Comparison of ENCODE assay signal across 30 mouse cellular contexts in the genomic region with DNA sequence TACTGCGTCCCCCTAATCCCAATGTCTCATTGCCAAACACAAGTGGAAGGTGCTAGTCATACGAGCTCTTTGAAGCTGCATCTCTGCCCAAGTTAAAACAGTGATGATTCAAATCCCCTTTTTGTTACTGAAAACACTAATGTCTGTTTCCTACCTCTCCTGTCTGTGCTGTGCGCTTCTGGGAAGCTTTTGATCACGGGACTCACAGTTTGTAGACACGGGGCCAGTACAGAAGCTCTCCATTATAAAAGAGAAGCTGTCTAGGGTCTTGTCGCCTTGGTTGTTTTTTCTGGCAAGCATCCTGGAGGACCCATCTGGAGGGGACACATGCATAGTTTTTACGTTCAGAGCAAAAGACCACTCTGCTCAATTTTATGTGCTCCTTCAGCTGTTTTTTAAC. TPM values are rescaled to one million over a fixed set of nuclear protein-coding genes. Genes with fewer than 3 reads are reported as not detected.
DNase-seq lines count a peak whose midpoint lies in the region; ATAC-seq and TF ChIP-seq lines count a peak whose summit lies in the region.
"Had no signal": no experiment of that assay in that cellular context is flagged by ENCODE, and none has a peak within 500 bp of the region (broad histone marks: within the 10 kb centered on the region; RNA-seq: fewer than 3 reads in every experiment).

No protein-coding gene starts in this region.

- ATAC-seq in midbrain, embryonic 11.5 days (ENCODE audit: low FRiP score), result no peak
- no peak for ATAC-seq in midbrain, embryonic 13.5 days
- ATAC-seq in forebrain, embryonic 14.5 days, result no peak
- ATAC-seq: activated CD4-positive, CD25-positive, alpha-beta regulatory T cell, adult 4 months; forebrain, embryonic 15.5 days; forebrain, postnatal 0 days had no signal

- peak; percentile 76 for DNase-seq in midbrain, embryonic 11.5 days (ENCODE audit: low spot score, missing footprints)
- DNase-seq in CH12.LX (ENCODE audit: extremely low read depth) (no peak), ES-CJ7 (ENCODE audit: low read depth, low spot score) (peak; percentile 53), adipocyte (ENCODE audit: low spot score) (no peak)
- no peak for DNase-seq in forebrain, embryonic 14.5 days (ENCODE audit: low spot score)
- DNase-seq: adrenal gland, adult 2 months; adrenal gland, postnatal 10 days; adrenal gland, postnatal 25 days; cerebellum, adult 11 months; cerebellum, adult 18-20 months; cerebellum, adult 8-10 months; cerebellum, adult 9-11 months; cerebellum, postnatal 14 days; cerebellum, postnatal 36 days; embryo, embryonic 11 days; forebrain, postnatal 0 days had no signal

- H3K79me2 ChIP-seq in CH12.LX (replicated peaks; ENCODE audit: control insufficient read depth, extremely low read depth, insufficient read depth, poor library complexity, severe bottlenecking), result no peaks in the 10 kb centered on the region

- TF ChIP-seq CTCF in CH12.LX (conservative IDR thresholded peaks at IDR 0.05 in 1 of 2, IDR thresholded peaks at IDR 0.05 in 1 of 2; ENCODE audit: low read depth in 2 of 2, low read length in 2 of 2), result no peak

- H3K36me3 ChIP-seq in midbrain, embryonic 11.5 days (ENCODE audit: control insufficient read depth, insufficient read depth, low read length), result no peaks in the 10 kb centered on the region
- no peaks in the 10 kb centered on the region for H3K36me3 ChIP-seq in midbrain, embryonic 13.5 days
- no peaks in the 10 kb centered on the region for H3K36me3 ChIP-seq in CH12.LX (replicated peaks in 1 of 2; ENCODE audit: control insufficient read depth in 1 of 2, insufficient read depth in 1 of 2, low read length in 1 of 2)
- H3K36me3 ChIP-seq in forebrain, embryonic 14.5 days (ENCODE audit: control insufficient read depth, insufficient read depth, low read length), result no peaks in the 10 kb centered on the region
- H3K36me3 ChIP-seq: embryonic facial prominence, embryonic 13.5 days; embryonic facial prominence, embryonic 15.5 days; forebrain, embryonic 10.5 days; forebrain, embryonic 12.5 days; forebrain, embryonic 15.5 days had no signal

- H3K27me3 ChIP-seq in midbrain, embryonic 11.5 days (ENCODE audit: control insufficient read depth, insufficient read depth, low read length), result no peaks in the 10 kb centered on the region
- H3K27me3 ChIP-seq in midbrain, embryonic 13.5 days, result no peaks in the 10 kb centered on the region
- no peaks in the 10 kb centered on the region for H3K27me3 ChIP-seq in CH12.LX (replicated peaks)
- H3K27me3 ChIP-seq in forebrain, embryonic 14.5 days (replicated peaks; ENCODE audit: control insufficient read depth, insufficient read depth, low read length), result no peaks in the 10 kb centered on the region
- H3K27me3 ChIP-seq: embryonic facial prominence, embryonic 13.5 days; embryonic facial prominence, embryonic 15.5 days; forebrain, embryonic 12.5 days; forebrain, embryonic 15.5 days had no signal

- no peak overlapping the region for H3K9ac ChIP-seq in midbrain, embryonic 11.5 days (ENCODE audit: low read length)
- H3K9ac ChIP-seq in midbrain, embryonic 13.5 days (replicated peaks), result no peak overlapping the region
- H3K9ac ChIP-seq in CH12.LX (ENCODE audit: insufficient read depth, low read depth), result no peak overlapping the region
- no peak overlapping the region for H3K9ac ChIP-seq in forebrain, embryonic 14.5 days (ENCODE audit: low read length)
- H3K9ac ChIP-seq: embryonic facial prominence, embryonic 13.5 days; embryonic facial prominence, embryonic 15.5 days; forebrain, embryonic 12.5 days; forebrain, embryonic 15.5 days; forebrain, postnatal 0 days had no signal

- H3K4me3 ChIP-seq in midbrain, embryonic 11.5 days (ENCODE audit: low read depth, low read length), result no peak overlapping the region
- no peak overlapping the region for H3K4me3 ChIP-seq in midbrain, embryonic 13.5 days (replicated peaks)
- H3K4me3 ChIP-seq in CH12.LX (replicated peaks in 1 of 3; ENCODE audit: low read depth in 2 of 3, low read length in 2 of 3, poor library complexity in 1 of 3), result no peak overlapping the region
- no peak overlapping the region for H3K4me3 ChIP-seq in forebrain, embryonic 14.5 days (ENCODE audit: low read depth, low read length)
- H3K4me3 ChIP-seq: embryonic facial prominence, embryonic 13.5 days; embryonic facial prominence, embryonic 15.5 days; erythroblast, embryonic 14.5 days; forebrain, embryonic 10.5 days; forebrain, embryonic 12.5 days; forebrain, embryonic 15.5 days had no signal

- TF ChIP-seq POLR2A in CH12.LX (IDR thresholded peaks at IDR 0.05; ENCODE audit: low read depth, low read length), result peak; percentile 44; the same call in 1 of the 2 replicates

- in situ Hi-C loops in CH12.LX (cut with MboI; ENCODE audit: low pct_ligation_motif_present, low pct_unique_long_range_greater_than_20kb, low sequenced_read_pairs), result no loop called here

- no peak for TF ChIP-seq RAD21 in CH12.LX (IDR thresholded peaks at IDR 0.05; ENCODE audit: low read depth, low read length)

- no peaks in the 10 kb centered on the region for H3K9me3 ChIP-seq in midbrain, embryonic 11.5 days (ENCODE audit: control insufficient read depth, low read length)
- no peaks in the 10 kb centered on the region for H3K9me3 ChIP-seq in midbrain, embryonic 13.5 days
- no peaks in the 10 kb centered on the region for H3K9me3 ChIP-seq in CH12.LX (replicated peaks; ENCODE audit: low read length)
- H3K9me3 ChIP-seq in forebrain, embryonic 14.5 days (replicated peaks; ENCODE audit: control insufficient read depth, low read length), result no peaks in the 10 kb centered on the region
- H3K9me3 ChIP-seq: embryonic facial prominence, embryonic 13.5 days; embryonic facial prominence, embryonic 15.5 days; forebrain, embryonic 10.5 days; forebrain, embryonic 12.5 days; forebrain, embryonic 15.5 days had no signal

- no peaks in the 10 kb centered on the region for H3K4me1 ChIP-seq in midbrain, embryonic 11.5 days (ENCODE audit: control insufficient read depth, insufficient read depth, low read length)
- H3K4me1 ChIP-seq in midbrain, embryonic 13.5 days (replicated peaks), result no peaks in the 10 kb centered on the region
- H3K4me1 ChIP-seq in CH12.LX (ENCODE audit: control insufficient read depth in 1 of 2, insufficient read depth in 2 of 2), result 0 out of 4 replicates have a peak, but pooled peaks cover 0 to 2% of the 10 kb centered on the region in 2 experiments
- no peaks in the 10 kb centered on the region for H3K4me1 ChIP-seq in forebrain, embryonic 14.5 days (ENCODE audit: control insufficient read depth, insufficient read depth, low read length)
- H3K4me1 ChIP-seq: embryonic facial prominence, embryonic 13.5 days; embryonic facial prominence, embryonic 15.5 days; forebrain, embryonic 10.5 days; forebrain, embryonic 12.5 days; forebrain, embryonic 15.5 days had no signal

- TF ChIP-seq EP300 in CH12.LX (IDR thresholded peaks at IDR 0.05; ENCODE audit: low read length), result no peak

- WGBS in midbrain, embryonic 11.5 days, result 84% methylated on average over 7 of the region's 7 CpGs
- WGBS in midbrain, embryonic 13.5 days, result 83% methylated on average over 7 of the region's 7 CpGs
- WGBS in forebrain, embryonic 14.5 days, result 82% methylated on average over 7 of the region's 7 CpGs

- H3K4me2 ChIP-seq in midbrain, embryonic 11.5 days, result no peak overlapping the region
- no peak overlapping the region for H3K4me2 ChIP-seq in midbrain, embryonic 13.5 days (replicated peaks)
- H3K4me2 ChIP-seq in CH12.LX (ENCODE audit: insufficient read depth, low read depth, poor library complexity, severe bottlenecking), result no peak overlapping the region
- no peak overlapping the region for H3K4me2 ChIP-seq in forebrain, embryonic 14.5 days (ENCODE audit: low read length)
- H3K4me2 ChIP-seq: embryonic facial prominence, embryonic 13.5 days; embryonic facial prominence, embryonic 15.5 days; forebrain, embryonic 12.5 days; forebrain, embryonic 15.5 days had no signal

- dilution Hi-C loops in CH12.LX (cut with MboI; ENCODE audit: extremely low pct_ligation_motif_present, extremely low pct_unique_long_range_greater_than_20kb, low sequenced_read_pairs), result no loop called here

- no peak overlapping the region for H3K27ac ChIP-seq in midbrain, embryonic 11.5 days (ENCODE audit: low read depth, low read length)
- no peak overlapping the region for H3K27ac ChIP-seq in midbrain, embryonic 13.5 days
- H3K27ac ChIP-seq in CH12.LX (ENCODE audit: insufficient read depth, low read depth), result no peak overlapping the region
- no peak overlapping the region for H3K27ac ChIP-seq in forebrain, embryonic 14.5 days (ENCODE audit: low read depth, low read length)
- H3K27ac ChIP-seq: embryonic facial prominence, embryonic 13.5 days; embryonic facial prominence, embryonic 15.5 days; forebrain, embryonic 10.5 days; forebrain, embryonic 12.5 days; forebrain, embryonic 15.5 days had no signal

TF ChIP-seq in CH12.LX, 34 proteins besides CTCF, POLR2A, EP300 and RAD21 (continues in another document):
- peak; percentile 60; the same call in 1 of the 2 replicates for TF ChIP-seq TBP (conservative IDR thresholded peaks at IDR 0.05; ENCODE audit: low read depth, low read length)
- TF ChIP-seq MXI1 (IDR thresholded peaks at IDR 0.05; ENCODE audit: low read depth, low read length), result no peak
- no peak for TF ChIP-seq HCFC1 (IDR thresholded peaks at IDR 0.05; ENCODE audit: low read depth, low read length)
- TF ChIP-seq SMC3 (IDR thresholded peaks at IDR 0.05; ENCODE audit: low read depth, low read length), result no peak
- TF ChIP-seq MAZ (IDR thresholded peaks at IDR 0.05; ENCODE audit: low read depth, low read length), result no peak
- TF ChIP-seq ETS1 (conservative IDR thresholded peaks at IDR 0.05; ENCODE audit: low read depth, low read length), result no peak
- TF ChIP-seq MEF2A (IDR thresholded peaks at IDR 0.05; ENCODE audit: borderline replicate concordance, low read depth, low read length), result no peak
- no peak for TF ChIP-seq USF1 (IDR thresholded peaks at IDR 0.05; ENCODE audit: low read depth, low read length)
- no peak for TF ChIP-seq MAFK (IDR thresholded peaks at IDR 0.05; ENCODE audit: insufficient replicate concordance, low read length)
- TF ChIP-seq ZC3H11A (IDR thresholded peaks at IDR 0.05; ENCODE audit: low read depth, low read length), result no peak

RNA-seq across cellular contexts. Expression of a gene that starts 21.9 kb away (rescaled TPM):
- polyA plus RNA-seq in midbrain, embryonic 11.5 days (2014; fragmentation: Nextera tagmentation; extraction: Ambion mirVana), result not detected in 2 replicates
- polyA plus RNA-seq in midbrain, embryonic 13.5 days (2015; fragmentation: Nextera tagmentation; extraction: Ambion mirVana), result not detected in 2 replicates
- total RNA-seq in CH12.LX (2012; rRNA removed), result not detected in 2 replicates
- not detected in 2 replicates for total RNA-seq in CH12.LX (2014; rRNA removed)
- not detected in 2 replicates for polyA plus RNA-seq in CH12.LX (2012; ENCODE audit: insufficient read length, low read depth)
- polyA plus RNA-seq in forebrain, embryonic 14.5 days (2014; fragmentation: Nextera tagmentation; extraction: Ambion mirVana), result not detected in 2 replicates
- total RNA-seq: adrenal gland, adult 2 months; adrenal gland, postnatal 10 days; adrenal gland, postnatal 25 days; common myeloid progenitor, adult 5-6 weeks; ES-E14; forebrain, postnatal 0 days; MEL had no signal
- polyA plus RNA-seq: activated CD4-positive, CD25-positive, alpha-beta regulatory T cell, adult 4 months; adrenal gland, adult 2 months; brain, embryonic 14.5 days; C2C12; embryonic facial prominence, embryonic 11.5 days; embryonic facial prominence, embryonic 15.5 days; erythroblast, embryonic 14.5 days; forebrain, embryonic 12.5 days; forebrain, embryonic 15.5 days; forebrain, postnatal 0 days had no signal

RNA-seq across cellular contexts. Expression of a gene that starts 33.2 kb away (rescaled TPM):
- 4.7 and 6.8 TPM in 2 replicates for polyA plus RNA-seq in midbrain, embryonic 11.5 days (2014; fragmentation: Nextera tagmentation; extraction: Ambion mirVana)
- polyA plus RNA-seq in midbrain, embryonic 13.5 days (2015; fragmentation: Nextera tagmentation; extraction: Ambion mirVana), result 2.6 and 5.7 TPM in 2 replicates
- not detected in 2 replicates for total RNA-seq in CH12.LX (2012; rRNA removed)
- total RNA-seq in CH12.LX (2014; rRNA removed), result not detected in 2 replicates
- not detected in 2 replicates for polyA plus RNA-seq in CH12.LX (2012; ENCODE audit: insufficient read length, low read depth)
- polyA plus RNA-seq in forebrain, embryonic 14.5 days (2014; fragmentation: Nextera tagmentation; extraction: Ambion mirVana), result 1.2 and 1.7 TPM in 2 replicates
- total RNA-seq: common myeloid progenitor, adult 5-6 weeks; MEL had no signal
- polyA plus RNA-seq: C2C12; erythroblast, embryonic 14.5 days had no signal

Comparison
In these comparisons a context has a peak if more than half of its experiments do, and no peak if none do; other contexts are left out.
1. DNase-seq: peak in midbrain, embryonic 11.5 days (single experiment) and ES-CJ7 (single experiment); none in CH12.LX (single experiment), adipocyte (single experiment) and forebrain, embryonic 14.5 days (single experiment).